Mouse (Mus musculus): ENCODE data around the gene Dhx32. TPM values are rescaled to one million over a fixed set of nuclear protein-coding genes. Genes with fewer than 3 reads are reported as not detected.

Gene Dhx32
- polyA plus RNA-seq, 1 experiment: 29.8 TPM

- no peaks in the 10 kb centered on the region for H3K27me3 ChIP-seq (ENCODE audit: control insufficient read depth, insufficient read depth, low read length)
- TF ChIP-seq CTCF (IDR thresholded peaks at IDR 0.05; ENCODE audit: extremely low read depth, insufficient read length, insufficient replicate concordance, low read depth, low read length): no peak
- no peak for TF ChIP-seq POLR2A (IDR thresholded peaks at IDR 0.05; ENCODE audit: low read depth, low read length)
- no peaks in the 10 kb centered on the region for H3K36me3 ChIP-seq (ENCODE audit: control insufficient read depth, insufficient read depth, low read length)
- H3K4me1 ChIP-seq (ENCODE audit: control insufficient read depth, insufficient read depth, insufficient read length, low read length): peaks cover 12% of the 10 kb centered on the region
- no peak overlapping the region for H3K4me3 ChIP-seq (ENCODE audit: low read depth, low read length)
- no peak overlapping the region for H3K27ac ChIP-seq (ENCODE audit: insufficient read depth, low read depth, low read length)
- 30% methylated on average over 5 of the region's 5 CpGs for WGBS
Measured at GRCm38 (mm10) chr7:133775179-133775578, 7.3 kb downstream of the Dhx32 start.

DNA sequence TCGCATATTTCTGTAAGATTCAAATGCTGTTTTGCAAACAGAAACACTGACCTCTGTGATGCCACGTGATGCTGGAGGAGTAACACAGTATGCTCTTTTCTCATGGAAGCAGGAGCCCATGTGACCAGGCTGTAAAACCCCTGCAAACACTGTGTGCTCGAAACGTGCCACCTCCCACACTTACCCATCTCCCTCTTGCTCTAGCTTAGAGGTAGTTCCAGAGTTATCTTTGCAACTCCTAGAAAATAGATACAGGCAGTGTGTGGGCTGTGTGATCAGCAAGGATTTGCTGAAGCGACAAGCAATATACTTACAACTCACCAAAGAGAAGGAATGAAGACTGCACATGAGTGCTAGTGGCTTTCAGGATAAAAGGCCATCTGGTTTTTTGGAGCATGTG is 14.0 kb downstream of the Dhx32 start:
- TF ChIP-seq POLR2A (IDR thresholded peaks at IDR 0.05; ENCODE audit: low read depth, low read length) (no peak), CTCF (IDR thresholded peaks at IDR 0.05; ENCODE audit: extremely low read depth, insufficient read length, insufficient replicate concordance, low read depth, low read length) (no peak)
- Histone ChIP-seq H3K4me1 (ENCODE audit: control insufficient read depth, insufficient read depth, insufficient read length, low read length) (peaks cover 2% of the 10 kb centered on the region), H3K27me3 (ENCODE audit: control insufficient read depth, insufficient read depth, low read length) (no peaks in the 10 kb centered on the region), H3K36me3 (ENCODE audit: control insufficient read depth, insufficient read depth, low read length) (peaks cover 2% of the 10 kb centered on the region; the same call in 1 of the 2 replicates), H3K4me3 (ENCODE audit: low read depth, low read length) (no peak overlapping the region), H3K27ac (ENCODE audit: insufficient read depth, low read depth, low read length) (no peak overlapping the region)
- WGBS: 62% methylated on average over 5 of the region's 5 CpGs

DNA sequence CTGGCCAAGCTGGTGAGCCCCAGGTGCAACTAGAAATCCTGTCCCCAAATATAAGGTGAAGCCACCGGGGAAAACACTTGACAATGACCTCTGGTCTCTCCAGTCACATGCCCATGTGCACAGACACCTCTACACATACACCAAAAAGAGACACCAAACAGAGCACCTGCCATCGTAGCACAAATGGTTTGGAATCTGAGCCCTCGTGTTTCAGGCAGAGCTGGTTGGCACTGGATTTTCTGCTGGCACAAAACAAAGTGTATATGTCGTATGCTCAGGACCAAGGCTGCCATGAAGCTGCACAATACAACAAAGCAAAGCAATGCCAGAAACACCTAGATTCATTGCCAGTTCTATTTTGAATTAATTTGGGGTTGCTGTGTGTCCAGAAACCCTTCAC is 14.5 kb downstream of the Dhx32 start:
- peaks cover 2% of the 10 kb centered on the region; the same call in 1 of the 2 replicates for H3K36me3 ChIP-seq (ENCODE audit: control insufficient read depth, insufficient read depth, low read length)
- WGBS: 65% methylated on average over 4 of the region's 4 CpGs

DNA sequence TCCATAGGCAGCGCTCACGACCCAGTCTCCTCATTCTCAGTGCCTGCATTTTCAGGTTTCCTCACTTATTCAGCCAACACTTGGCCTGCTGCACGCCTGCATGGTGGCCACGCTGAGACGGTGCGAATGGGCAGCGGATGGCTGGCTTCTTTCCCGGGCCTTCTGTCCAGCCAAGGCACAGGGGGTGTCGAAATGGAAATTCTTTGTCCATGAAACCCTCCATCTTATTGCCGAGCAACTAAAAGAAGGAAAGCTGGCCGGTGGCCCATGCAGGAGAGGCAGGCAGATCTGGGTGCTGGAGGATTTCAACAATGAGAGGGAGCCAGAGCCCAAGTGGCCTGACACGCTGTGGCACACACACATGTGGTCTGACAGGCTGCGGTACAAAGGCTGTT is 16.7 kb downstream of the Dhx32 start:
- H3K27ac ChIP-seq (ENCODE audit: insufficient read depth, low read depth, low read length): no peak overlapping the region
- no peak for TF ChIP-seq POLR2A (IDR thresholded peaks at IDR 0.05; ENCODE audit: low read depth, low read length)
- no peak for TF ChIP-seq CTCF (IDR thresholded peaks at IDR 0.05; ENCODE audit: extremely low read depth, insufficient read length, insufficient replicate concordance, low read depth, low read length)
- H3K4me3 ChIP-seq (ENCODE audit: low read depth, low read length): no peak overlapping the region
- no peaks in the 10 kb centered on the region for H3K27me3 ChIP-seq (ENCODE audit: control insufficient read depth, insufficient read depth, low read length)
- 85% methylated on average over 13 of the region's 13 CpGs for WGBS
- H3K4me1 ChIP-seq (ENCODE audit: control insufficient read depth, insufficient read depth, insufficient read length, low read length): peaks cover 2% of the 10 kb centered on the region; the same call in 1 of the 2 replicates
- H3K36me3 ChIP-seq (ENCODE audit: control insufficient read depth, insufficient read depth, low read length): peaks cover 2% of the 10 kb centered on the region; the same call in 1 of the 2 replicates

More for the DNA sequence above, 14.5 kb downstream of the Dhx32 start:
- no peak for TF ChIP-seq CTCF (IDR thresholded peaks at IDR 0.05; ENCODE audit: extremely low read depth, insufficient read length, insufficient replicate concordance, low read depth, low read length)
- no peak for TF ChIP-seq POLR2A (IDR thresholded peaks at IDR 0.05; ENCODE audit: low read depth, low read length)
- peaks cover 2% of the 10 kb centered on the region for H3K4me1 ChIP-seq (ENCODE audit: control insufficient read depth, insufficient read depth, insufficient read length, low read length)
- no peaks in the 10 kb centered on the region for H3K27me3 ChIP-seq (ENCODE audit: control insufficient read depth, insufficient read depth, low read length)
- H3K27ac ChIP-seq (ENCODE audit: insufficient read depth, low read depth, low read length): no peak overlapping the region
- H3K4me3 ChIP-seq (ENCODE audit: low read depth, low read length): no peak overlapping the region

GRCm38 (mm10) chr7:133765240-133765848 is 17.2 kb downstream of the Dhx32 start:
- TF ChIP-seq CTCF (IDR thresholded peaks at IDR 0.05; ENCODE audit: extremely low read depth, insufficient read length, insufficient replicate concordance, low read depth, low read length) (no peak), POLR2A (IDR thresholded peaks at IDR 0.05; ENCODE audit: low read depth, low read length) (no peak)
- Histone ChIP-seq H3K27ac (ENCODE audit: insufficient read depth, low read depth, low read length) (no peak overlapping the region), H3K4me1 (ENCODE audit: control insufficient read depth, insufficient read depth, insufficient read length, low read length) (peaks cover 2% of the 10 kb centered on the region; the same call in 1 of the 2 replicates), H3K27me3 (ENCODE audit: control insufficient read depth, insufficient read depth, low read length) (no peaks in the 10 kb centered on the region), H3K4me3 (ENCODE audit: low read depth, low read length) (no peak overlapping the region), H3K36me3 (ENCODE audit: control insufficient read depth, insufficient read depth, low read length) (peaks cover 2% of the 10 kb centered on the region; the same call in 1 of the 2 replicates)
- WGBS: 78% methylated on average over 10 of the region's 10 CpGs

DNA sequence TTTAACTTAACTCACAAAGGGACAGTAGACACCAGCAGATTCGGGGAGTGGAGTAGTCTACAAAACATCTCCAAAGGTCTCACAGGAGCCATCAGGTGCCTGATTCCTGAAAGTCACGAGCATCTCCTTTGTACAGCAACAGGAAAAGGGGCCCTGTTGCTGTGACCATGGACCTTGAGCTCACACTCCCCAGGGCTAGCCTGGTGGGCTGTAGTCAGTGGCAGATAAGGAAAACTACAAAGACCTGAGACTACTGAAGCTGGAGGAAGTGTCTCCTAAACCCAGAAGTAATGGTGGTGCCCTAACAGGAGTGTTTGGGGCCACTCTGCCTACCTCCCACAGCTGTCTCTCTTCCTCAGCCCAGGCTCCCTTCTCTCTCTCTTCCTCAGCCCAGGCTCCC is 18.1 kb downstream of the Dhx32 start:
- Histone ChIP-seq H3K36me3 (ENCODE audit: control insufficient read depth, insufficient read depth, low read length) (peaks cover 5% of the 10 kb centered on the region), H3K27me3 (ENCODE audit: control insufficient read depth, insufficient read depth, low read length) (no peaks in the 10 kb centered on the region), H3K4me1 (ENCODE audit: control insufficient read depth, insufficient read depth, insufficient read length, low read length) (peaks cover 2% of the 10 kb centered on the region; the same call in 1 of the 2 replicates), H3K27ac (ENCODE audit: insufficient read depth, low read depth, low read length) (no peak overlapping the region), H3K4me3 (ENCODE audit: low read depth, low read length) (no peak overlapping the region)
- whole genome bisulfite sequencing: 46% methylated on average over 2 of the region's 2 CpGs
- no peak for TF ChIP-seq POLR2A (IDR thresholded peaks at IDR 0.05; ENCODE audit: low read depth, low read length)
- no peak for TF ChIP-seq CTCF (IDR thresholded peaks at IDR 0.05; ENCODE audit: extremely low read depth, insufficient read length, insufficient replicate concordance, low read depth, low read length)

DNA sequence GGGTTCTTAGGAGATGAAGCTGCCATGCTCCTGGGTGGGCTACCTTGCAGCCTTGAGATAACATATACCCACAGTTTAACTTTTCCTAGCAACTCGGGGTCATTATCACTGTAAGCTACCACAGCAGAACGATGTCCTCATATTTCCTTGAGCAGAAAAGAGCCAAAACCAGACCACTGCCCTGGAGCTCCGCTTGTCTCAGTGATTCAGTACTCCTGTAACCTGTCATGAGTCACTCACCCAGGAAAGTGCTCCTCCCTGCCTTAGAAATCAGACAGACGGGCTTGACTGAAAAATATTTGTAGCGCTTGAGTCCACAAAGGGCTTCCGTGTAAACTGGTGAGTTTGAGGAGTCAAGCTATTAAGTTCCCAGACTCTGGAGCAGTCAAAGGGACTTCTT is 19.8 kb downstream of the Dhx32 start:
- Histone ChIP-seq H3K27ac (ENCODE audit: insufficient read depth, low read depth, low read length) (no peak overlapping the region), H3K4me3 (ENCODE audit: low read depth, low read length) (no peak overlapping the region), H3K4me1 (ENCODE audit: control insufficient read depth, insufficient read depth, insufficient read length, low read length) (peaks cover 2% of the 10 kb centered on the region; the same call in 1 of the 2 replicates), H3K36me3 (ENCODE audit: control insufficient read depth, insufficient read depth, low read length) (peaks cover 8% of the 10 kb centered on the region), H3K27me3 (ENCODE audit: control insufficient read depth, insufficient read depth, low read length) (no peaks in the 10 kb centered on the region)
- WGBS: 87% methylated on average over 6 of the region's 6 CpGs
- TF ChIP-seq CTCF (IDR thresholded peaks at IDR 0.05; ENCODE audit: extremely low read depth, insufficient read length, insufficient replicate concordance, low read depth, low read length) (no peak), POLR2A (IDR thresholded peaks at IDR 0.05; ENCODE audit: low read depth, low read length) (no peak)
